Mouse (Mus musculus) liver, postnatal 0 days (tissue): Measurements from ENCODE around the gene Cradd.

Source experiments
- CTCF ChIP-seq: sonication (generic); IDR thresholded peaks from 2 replicates; pipeline ENCODE4 v1.5.1; 2016; ENCODE audit warnings: antibody characterized with exemption, low read depth
- EP300 ChIP-seq: IDR thresholded peaks from 2 replicates; pipeline ENCODE4 v1.6.1; 2016; ENCODE audit warnings: antibody characterized with exemption, low read depth, mild to moderate bottlenecking

- no peak for TF ChIP-seq CTCF
- TF ChIP-seq EP300: no peak
These were observed 122.4 kb downstream of the Cradd start for GRCm38 (mm10) chr10:95201514-95201913.
